Mouse (Mus musculus) monocyte, adult 5-6 weeks (primary cell): ENCODE data around the gene C1qtnf5. TPM values are rescaled to one million over a fixed set of nuclear protein-coding genes. Genes with fewer than 3 reads are reported as not detected.

ENCODE experiments used
- ATAC-seq: fragments of 153-309, 156-312 bp; replicated peaks from 2 replicates; pipeline ENCODE4 v1.8.0; 2017; ENCODE audit warnings: mild to moderate bottlenecking; ENCODE audit not compliant: low TSS enrichment, insufficient number of reproducible peaks, severe bottlenecking, poor library complexity, low FRiP score
- total RNA-seq: library from RNA; stranded (forward); fragments of 200-1000, 200-491, 200-594 nt; gene quantifications from 3 replicates; pipeline ENCODE4 v1.2.3, GENCODE M21; 2017

The C1qtnf5 gene
- total RNA-seq, 1 experiment from 2014 or later = not detected

GRCm38 (mm10) chr9:44078136-44078797 lies 28.8 kb upstream of the C1qtnf5 start:
- no peak for ATAC-seq

- no peak for ATAC-seq
Observed at GRCm38 (mm10) chr9:44078955-44079756, 27.9 kb upstream of the C1qtnf5 start.

- no peak for ATAC-seq
Observed at GRCm38 (mm10) chr9:44079997-44080780, 26.9 kb upstream of the C1qtnf5 start.

GRCm38 (mm10) chr9:44080953-44081352 lies 26.1 kb upstream of the C1qtnf5 start:
- ATAC-seq = peak; percentile 60

GRCm38 (mm10) chr9:44081581-44081980 lies 25.5 kb upstream of the C1qtnf5 start:
- no peak for ATAC-seq

GRCm38 (mm10) chr9:44082266-44082665 lies 24.8 kb upstream of the C1qtnf5 start:
- no peak for ATAC-seq

GRCm38 (mm10) chr9:44083392-44084121 lies 23.5 kb upstream of the C1qtnf5 start:
- ATAC-seq = no peak

GRCm38 (mm10) chr9:44084236-44084635 lies 22.8 kb upstream of the C1qtnf5 start:
- ATAC-seq = no peak

GRCm38 (mm10) chr9:44084659-44085229 lies 22.3 kb upstream of the C1qtnf5 start:
- peak; percentile 32; the same call in 1 of the 2 replicates for ATAC-seq

- no peak for ATAC-seq
Observed at GRCm38 (mm10) chr9:44085276-44085675, 21.8 kb upstream of the C1qtnf5 start.

GRCm38 (mm10) chr9:44085741-44086665 lies 21.0 kb upstream of the C1qtnf5 start:
- ATAC-seq = no peak

- no peak for ATAC-seq
Observed at GRCm38 (mm10) chr9:44086960-44087359, 20.1 kb upstream of the C1qtnf5 start.

- ATAC-seq = no peak
Observed at GRCm38 (mm10) chr9:44087761-44088455, 19.1 kb upstream of the C1qtnf5 start.

- ATAC-seq = peak; percentile 61
Observed at GRCm38 (mm10) chr9:44088877-44089608, 18.0 kb upstream of the C1qtnf5 start.

GRCm38 (mm10) chr9:44093612-44094503 lies 13.2 kb upstream of the C1qtnf5 start:
- ATAC-seq = peak; percentile 47; the same call in 1 of the 2 replicates
